Mouse (Mus musculus): Measurements from ENCODE around the gene Clip4. TPM values are rescaled to one million over a fixed set of nuclear protein-coding genes. Genes with fewer than 3 reads are reported as not detected.
A peak's percentile ranks its signal among the peaks of the same experiment; 100 is the strongest.

Gene Clip4
- polyA plus RNA-seq, 1 experiment from 2014 or later = 6.7 TPM

- H3K4me3 ChIP-seq (ENCODE audit: low read depth, low read length) = no peak overlapping the region
- no peaks in the 10 kb centered on the region for H3K9me3 ChIP-seq (ENCODE audit: control insufficient read depth, low read length)
- DNase-seq (ENCODE audit: low spot score) (no peak), ATAC-seq (ENCODE audit: insufficient read depth, low FRiP score, low TSS enrichment) (no peak)
- 82% methylated on average over 8 of the region's 9 CpGs for WGBS
- no peak overlapping the region for H3K27ac ChIP-seq (ENCODE audit: low read depth, low read length)
- H3K9ac ChIP-seq (ENCODE audit: low read length) = no peak overlapping the region
- H3K36me3 ChIP-seq (ENCODE audit: control insufficient read depth, insufficient read depth, low read length) = no peaks in the 10 kb centered on the region
- no peaks in the 10 kb centered on the region for H3K4me1 ChIP-seq (ENCODE audit: control insufficient read depth, insufficient read depth, low read length)
- no peaks in the 10 kb centered on the region for H3K27me3 ChIP-seq (ENCODE audit: control insufficient read depth, insufficient read depth, low read length)
- no peak overlapping the region for H3K4me2 ChIP-seq (ENCODE audit: low read depth)
Observed at GRCm38 (mm10) chr17:71749616-71750168, 18.6 kb upstream of the Clip4 start.

- WGBS = 89% methylated on average over 10 of the region's 10 CpGs
- no peak for ATAC-seq (ENCODE audit: insufficient read depth, low FRiP score, low TSS enrichment)
- Histone ChIP-seq H3K4me1 (ENCODE audit: control insufficient read depth, insufficient read depth, low read length) (no peaks in the 10 kb centered on the region), H3K36me3 (ENCODE audit: control insufficient read depth, insufficient read depth, low read length) (no peaks in the 10 kb centered on the region), H3K9me3 (ENCODE audit: control insufficient read depth, low read length) (no peaks in the 10 kb centered on the region), H3K27ac (ENCODE audit: low read depth, low read length) (no peak within 1 kb of the TSS), H3K4me2 (ENCODE audit: low read depth) (no peak within 1 kb of the TSS), H3K27me3 (ENCODE audit: control insufficient read depth, insufficient read depth, low read length) (no peaks in the 10 kb centered on the region), H3K9ac (ENCODE audit: low read length) (no peak within 1 kb of the TSS), H3K4me3 (ENCODE audit: low read depth, low read length) (no peak within 1 kb of the TSS)
- DNase-seq (ENCODE audit: low spot score) = no peak
Observed at GRCm38 (mm10) chr17:71752831-71753230, 15.4 kb upstream of the Clip4 start, which contains the start of gene Pcare. Gene Pcare (minus strand): TSS chr17:71752894.

- Histone ChIP-seq H3K27me3 (ENCODE audit: control insufficient read depth, insufficient read depth, low read length) (no peaks in the 10 kb centered on the region), H3K36me3 (ENCODE audit: control insufficient read depth, insufficient read depth, low read length) (no peaks in the 10 kb centered on the region), H3K4me2 (ENCODE audit: low read depth) (no peak overlapping the region), H3K4me1 (ENCODE audit: control insufficient read depth, insufficient read depth, low read length) (no peaks in the 10 kb centered on the region), H3K4me3 (ENCODE audit: low read depth, low read length) (no peak overlapping the region), H3K27ac (ENCODE audit: low read depth, low read length) (no peak overlapping the region), H3K9me3 (ENCODE audit: control insufficient read depth, low read length) (no peaks in the 10 kb centered on the region), H3K9ac (ENCODE audit: low read length) (no peak overlapping the region)
- DNase-seq (ENCODE audit: low spot score) (no peak), ATAC-seq (ENCODE audit: insufficient read depth, low FRiP score, low TSS enrichment) (no peak)
- WGBS = 88% methylated on average over 7 of the region's 7 CpGs
Observed at GRCm38 (mm10) chr17:71760536-71760935, 7.7 kb upstream of the Clip4 start.

- Histone ChIP-seq H3K4me3 (ENCODE audit: low read depth, low read length) (no peak overlapping the region), H3K36me3 (ENCODE audit: control insufficient read depth, insufficient read depth, low read length) (no peaks in the 10 kb centered on the region), H3K4me1 (ENCODE audit: control insufficient read depth, insufficient read depth, low read length) (peaks cover 2% of the 10 kb centered on the region; the same call in 1 of the 2 replicates), H3K9ac (ENCODE audit: low read length) (no peak overlapping the region), H3K27me3 (ENCODE audit: control insufficient read depth, insufficient read depth, low read length) (no peaks in the 10 kb centered on the region), H3K4me2 (ENCODE audit: low read depth) (peak overlapping the region; percentile 1; the same call in 1 of the 2 replicates), H3K27ac (ENCODE audit: low read depth, low read length) (no peak overlapping the region), H3K9me3 (ENCODE audit: control insufficient read depth, low read length) (no peaks in the 10 kb centered on the region)
- ATAC-seq (ENCODE audit: insufficient read depth, low FRiP score, low TSS enrichment) (peak; percentile 53), DNase-seq (ENCODE audit: low spot score) (peak; percentile 56)
- 20% methylated on average over 6 of the region's 6 CpGs for WGBS
Observed at GRCm38 (mm10) chr17:71769564-71769963, 1.3 kb downstream of the Clip4 start.

GRCm38 (mm10) chr17:71770696-71771095 lies 2.4 kb downstream of the Clip4 start:
- no peaks in the 10 kb centered on the region for H3K9me3 ChIP-seq (ENCODE audit: control insufficient read depth, low read length)
- DNase-seq (ENCODE audit: low spot score) (no peak), ATAC-seq (ENCODE audit: insufficient read depth, low FRiP score, low TSS enrichment) (no peak)
- no peak overlapping the region for H3K4me3 ChIP-seq (ENCODE audit: low read depth, low read length)
- H3K36me3 ChIP-seq (ENCODE audit: control insufficient read depth, insufficient read depth, low read length) = no peaks in the 10 kb centered on the region
- H3K4me2 ChIP-seq (ENCODE audit: low read depth) = no peak overlapping the region
- no peak overlapping the region for H3K27ac ChIP-seq (ENCODE audit: low read depth, low read length)
- no peaks in the 10 kb centered on the region for H3K27me3 ChIP-seq (ENCODE audit: control insufficient read depth, insufficient read depth, low read length)
- no peak overlapping the region for H3K9ac ChIP-seq (ENCODE audit: low read length)
- peaks cover 2% of the 10 kb centered on the region; the same call in 1 of the 2 replicates for H3K4me1 ChIP-seq (ENCODE audit: control insufficient read depth, insufficient read depth, low read length)
- 95% methylated on average over 3 of the region's 3 CpGs for WGBS

- H3K4me2 ChIP-seq (ENCODE audit: low read depth) = no peak overlapping the region
- H3K9me3 ChIP-seq (ENCODE audit: control insufficient read depth, low read length) = no peaks in the 10 kb centered on the region
- no peaks in the 10 kb centered on the region for H3K36me3 ChIP-seq (ENCODE audit: control insufficient read depth, insufficient read depth, low read length)
- H3K27me3 ChIP-seq (ENCODE audit: control insufficient read depth, insufficient read depth, low read length) = no peaks in the 10 kb centered on the region
- H3K4me3 ChIP-seq (ENCODE audit: low read depth, low read length) = no peak overlapping the region
- DNase-seq (ENCODE audit: low spot score) (no peak), ATAC-seq (ENCODE audit: insufficient read depth, low FRiP score, low TSS enrichment) (no peak)
- peaks cover 2% of the 10 kb centered on the region; the same call in 1 of the 2 replicates for H3K4me1 ChIP-seq (ENCODE audit: control insufficient read depth, insufficient read depth, low read length)
- H3K9ac ChIP-seq (ENCODE audit: low read length) = no peak overlapping the region
- no peak overlapping the region for H3K27ac ChIP-seq (ENCODE audit: low read depth, low read length)
- WGBS = 77% methylated on average over 4 of the region's 4 CpGs
Observed at GRCm38 (mm10) chr17:71774173-71774572, 5.9 kb downstream of the Clip4 start.

- Histone ChIP-seq H3K4me1 (ENCODE audit: control insufficient read depth, insufficient read depth, low read length) (no peaks in the 10 kb centered on the region), H3K4me3 (ENCODE audit: low read depth, low read length) (no peak overlapping the region), H3K9ac (ENCODE audit: low read length) (no peak overlapping the region), H3K36me3 (ENCODE audit: control insufficient read depth, insufficient read depth, low read length) (no peaks in the 10 kb centered on the region), H3K27ac (ENCODE audit: low read depth, low read length) (no peak overlapping the region), H3K9me3 (ENCODE audit: control insufficient read depth, low read length) (no peaks in the 10 kb centered on the region), H3K4me2 (ENCODE audit: low read depth) (no peak overlapping the region), H3K27me3 (ENCODE audit: control insufficient read depth, insufficient read depth, low read length) (no peaks in the 10 kb centered on the region)
- WGBS = 86% methylated on average over 4 of the region's 4 CpGs
- ATAC-seq (ENCODE audit: insufficient read depth, low FRiP score, low TSS enrichment) (no peak), DNase-seq (ENCODE audit: low spot score) (no peak)
Observed at GRCm38 (mm10) chr17:71775279-71775678, 7.0 kb downstream of the Clip4 start.

- ATAC-seq (ENCODE audit: insufficient read depth, low FRiP score, low TSS enrichment) (no peak), DNase-seq (ENCODE audit: low spot score) (no peak)
- H3K4me3 ChIP-seq (ENCODE audit: low read depth, low read length) = no peak overlapping the region
- no peak overlapping the region for H3K4me2 ChIP-seq (ENCODE audit: low read depth)
- 0 out of 2 replicates have a peak, but pooled peaks cover 3% of the 10 kb centered on the region for H3K4me1 ChIP-seq (ENCODE audit: control insufficient read depth, insufficient read depth, low read length)
- 74% methylated on average over 3 of the region's 3 CpGs for WGBS
- no peaks in the 10 kb centered on the region for H3K36me3 ChIP-seq (ENCODE audit: control insufficient read depth, insufficient read depth, low read length)
- no peak overlapping the region for H3K27ac ChIP-seq (ENCODE audit: low read depth, low read length)
- no peaks in the 10 kb centered on the region for H3K27me3 ChIP-seq (ENCODE audit: control insufficient read depth, insufficient read depth, low read length)
- H3K9me3 ChIP-seq (ENCODE audit: control insufficient read depth, low read length) = no peaks in the 10 kb centered on the region
- H3K9ac ChIP-seq (ENCODE audit: low read length) = no peak overlapping the region
Observed at GRCm38 (mm10) chr17:71778696-71779095, 10.4 kb downstream of the Clip4 start.

GRCm38 (mm10) chr17:71780490-71780889 lies 12.2 kb downstream of the Clip4 start:
- Histone ChIP-seq H3K4me1 (ENCODE audit: control insufficient read depth, insufficient read depth, low read length) (0 out of 2 replicates have a peak, but pooled peaks cover 3% of the 10 kb centered on the region), H3K36me3 (ENCODE audit: control insufficient read depth, insufficient read depth, low read length) (no peaks in the 10 kb centered on the region), H3K27me3 (ENCODE audit: control insufficient read depth, insufficient read depth, low read length) (no peaks in the 10 kb centered on the region), H3K4me3 (ENCODE audit: low read depth, low read length) (no peak overlapping the region), H3K9me3 (ENCODE audit: control insufficient read depth, low read length) (no peaks in the 10 kb centered on the region), H3K4me2 (ENCODE audit: low read depth) (no peak overlapping the region), H3K27ac (ENCODE audit: low read depth, low read length) (no peak overlapping the region), H3K9ac (ENCODE audit: low read length) (no peak overlapping the region)
- DNase-seq (ENCODE audit: low spot score) (no peak), ATAC-seq (ENCODE audit: insufficient read depth, low FRiP score, low TSS enrichment) (no peak)
- 82% methylated on average over 2 of the region's 2 CpGs for WGBS
